Mouse (Mus musculus) heart, adult 2 months (tissue): ENCODE data around the gene Prpf31. TPM values are rescaled to one million over a fixed set of nuclear protein-coding genes. Genes with fewer than 3 reads are reported as not detected.
A peak's percentile ranks its signal among the peaks of the same experiment; 100 is the strongest.

Experiments used
- DNase-seq, 2 experiments: peaks; one replicate each; pipeline ENCODE4 v3.0.0; 2021
- H3K27ac ChIP-seq: fragments of 200-600 bp; 2 replicates; pipeline ENCODE4 v1.8.1; 2022
- H3K27me3 ChIP-seq: fragments of 200-500 bp; 2 replicates; pipeline ENCODE4 v1.6.1; 2012; ENCODE audit warnings: mild to moderate bottlenecking, low read length, inconsistent platforms, mixed read lengths; ENCODE audit not compliant: control insufficient read depth, insufficient read depth
- H3K36me3 ChIP-seq: fragments of 200-500 bp; 2 replicates; pipeline ENCODE4 v1.6.1; 2012; ENCODE audit warnings: low read length, inconsistent platforms; ENCODE audit not compliant: control insufficient read depth, insufficient read depth
- H3K4me1 ChIP-seq: fragments of 200-500 bp; 2 replicates; pipeline ENCODE4 v1.6.1; 2011; ENCODE audit warnings: low read length; ENCODE audit not compliant: control insufficient read depth, insufficient read depth
- H3K4me3 ChIP-seq: fragments of 200-600 bp; 2 replicates; pipeline ENCODE4 v1.8.1; 2022
- H3K79me2 ChIP-seq: fragments of 200-500 bp; replicated peaks from 2 replicates; pipeline ENCODE4 v1.6.1; 2012; ENCODE audit warnings: mild to moderate bottlenecking, inconsistent platforms, low read length, moderate library complexity, mixed read lengths; ENCODE audit not compliant: control insufficient read depth, insufficient read depth
- H3K9ac ChIP-seq: fragments of 200-500 bp; 2 replicates; pipeline ENCODE4 v1.6.1; 2012; ENCODE audit warnings: low read depth, mild to moderate bottlenecking, control low read depth, inconsistent platforms, low read length, mixed read lengths
- CTCF ChIP-seq: fragments of 200-600 bp; IDR thresholded peaks from 2 replicates; pipeline ENCODE4 v1.8.1; 2022; ENCODE audit warnings: antibody characterized with exemption, mild to moderate bottlenecking, moderate library complexity
- EP300 ChIP-seq: fragments of 200-500 bp; IDR thresholded peaks from 2 replicates; pipeline ENCODE4 v1.6.1; 2011; ENCODE audit warnings: low read depth, low read length, control low read depth; ENCODE audit not compliant: insufficient read depth
- POLR2A ChIP-seq: fragments of 200-500 bp; IDR thresholded peaks from 2 replicates; pipeline ENCODE4 v1.6.1; 2011; ENCODE audit warnings: mild to moderate bottlenecking, low read depth, low read length, control low read depth; ENCODE audit not compliant: insufficient read depth
- WGBS: fragments of 180-500 bp; shearing (Covaris S2); methylation state at CpG from one replicate; pipeline ENCODE4 v1.1.7; 2018; 5-methylcytosine and 5-hydroxymethylcytosine counted together
- intact Hi-C: fragments of 180-260 bp; cut with DNase I; formaldehyde crosslinking; loops from one replicate; pipeline ENCODE4 v1.15.1; 2025
- long read RNA-seq: library from polyadenylated mRNA; stranded (forward); transcript quantifications from one replicate; pipeline ENCODE4 v2.0.0, GENCODE M21; 2021
- polyA plus RNA-seq: library from polyadenylated mRNA; depleted of rRNA; stranded (reverse); fragments of >200 nt; gene quantifications from 2 replicates; pipeline ENCODE4 v1.2.3, GENCODE M21; 2012; rRNA removed
- total RNA-seq, 2 experiments: library from RNA; stranded (reverse); gene quantifications; 2 replicates each; pipeline ENCODE4 v1.2.3; 2021

Prpf31 gene
- total RNA-seq: 10 to 100 TPM; 24.1 to 24.4 TPM
- 21.5 and 30.3 TPM in 2 replicates for polyA plus RNA-seq
- long read RNA-seq, transcript Prpf31-205 (3 exons, 827 nt): minor isoform, 6 of 26 reads
- long read RNA-seq, transcript Prpf31-201 (14 exons, 3,144 nt): major isoform, 18 of 26 reads
- long read RNA-seq, partial matches to known transcripts: 1 of 26 reads
- long read RNA-seq, other reads (novel, unspliced or antisense): 1 of 26 reads

GRCm38 (mm10) chr7:3629543-3630477 lies at the start of gene Prpf31, which contains the start of gene Tfpt:
Gene Prpf31 (plus strand): TSS chr7:3629985.
Gene Tfpt (minus strand): TSS chr7:3629929.
- under 1% methylated on average over 47 of the region's 47 CpGs for WGBS
- peaks cover 5% of the 10 kb centered on the region; the same call in 1 of the 2 replicates for H3K4me1 ChIP-seq
- intact Hi-C loops: loop anchor here (1.0 to 10.0 kb wide), 3 partner anchors 13 to 815 kb away; partner anchors contain the start of genes Mboat7, Ndufa3, Rdh13 and Tsen34
- H3K9ac ChIP-seq: peak within 1 kb of the TSS; percentile 66
- H3K27me3 ChIP-seq: no peaks in the 10 kb centered on the region
- 0 out of 2 replicates have a peak, but pooled peaks cover 2% of the 10 kb centered on the region for H3K79me2 ChIP-seq
- H3K4me3 ChIP-seq: peak within 1 kb of the TSS; percentile 90
- H3K36me3 ChIP-seq: no peaks in the 10 kb centered on the region
- peak within 1 kb of the TSS; percentile 95 for H3K27ac ChIP-seq
- DNase-seq: peak; percentile 94 to 95
- TF ChIP-seq CTCF (no peak), EP300 (peak; percentile 66; the same call in 1 of the 2 replicates), POLR2A (peak; percentile 73)

GRCm38 (mm10) chr7:3580029-3580428 lies 49.8 kb upstream of the Prpf31 start:
- TF ChIP-seq POLR2A (no peak), EP300 (no peak), CTCF (no peak)
- Histone ChIP-seq H3K4me1 (no peaks in the 10 kb centered on the region), H3K9ac (no peak overlapping the region), H3K79me2 (no peaks in the 10 kb centered on the region), H3K27ac (no peak overlapping the region), H3K36me3 (no peaks in the 10 kb centered on the region), H3K27me3 (no peaks in the 10 kb centered on the region), H3K4me3 (no peak overlapping the region)
- intact Hi-C loops: no loop called here
- no peak for DNase-seq
- 58% methylated on average over 2 of the region's 2 CpGs for WGBS

GRCm38 (mm10) chr7:3585763-3586162 lies 44.0 kb upstream of the Prpf31 start:
- DNase-seq: no peak
- intact Hi-C loops: no loop called here
- no peaks in the 10 kb centered on the region for H3K4me1 ChIP-seq
- no peaks in the 10 kb centered on the region for H3K79me2 ChIP-seq
- no peak overlapping the region for H3K27ac ChIP-seq
- WGBS: 7% methylated on average over 6 of the region's 6 CpGs
- H3K4me3 ChIP-seq: no peak overlapping the region
- H3K27me3 ChIP-seq: no peaks in the 10 kb centered on the region
- no peak overlapping the region for H3K9ac ChIP-seq
- no peaks in the 10 kb centered on the region for H3K36me3 ChIP-seq
- TF ChIP-seq CTCF (no peak), POLR2A (no peak), EP300 (no peak)

GRCm38 (mm10) chr7:3586255-3586654 lies 43.5 kb upstream of the Prpf31 start:
- Histone ChIP-seq H3K36me3 (no peaks in the 10 kb centered on the region), H3K27me3 (no peaks in the 10 kb centered on the region), H3K9ac (no peak overlapping the region), H3K27ac (no peak overlapping the region), H3K79me2 (no peaks in the 10 kb centered on the region), H3K4me3 (no peak overlapping the region), H3K4me1 (no peaks in the 10 kb centered on the region)
- no peak for DNase-seq
- TF ChIP-seq POLR2A (no peak), CTCF (no peak), EP300 (no peak)
- intact Hi-C loops: no loop called here
- 8% methylated on average over 5 of the region's 5 CpGs for WGBS

GRCm38 (mm10) chr7:3587292-3587691 lies 42.5 kb upstream of the Prpf31 start:
- no peaks in the 10 kb centered on the region for H3K36me3 ChIP-seq
- H3K9ac ChIP-seq: no peak overlapping the region
- no peak for DNase-seq
- 54% methylated on average over 1 of the region's 1 CpGs for WGBS
- H3K4me1 ChIP-seq: no peaks in the 10 kb centered on the region
- H3K27ac ChIP-seq: no peak overlapping the region
- intact Hi-C loops: no loop called here
- no peaks in the 10 kb centered on the region for H3K27me3 ChIP-seq
- H3K79me2 ChIP-seq: no peaks in the 10 kb centered on the region
- TF ChIP-seq CTCF: no peak
- no peak for TF ChIP-seq POLR2A
- no peak for TF ChIP-seq EP300
- no peak overlapping the region for H3K4me3 ChIP-seq

- intact Hi-C loops: no loop called here
- Histone ChIP-seq H3K4me3 (no peak overlapping the region), H3K27me3 (no peaks in the 10 kb centered on the region), H3K36me3 (no peaks in the 10 kb centered on the region), H3K9ac (no peak overlapping the region), H3K79me2 (no peaks in the 10 kb centered on the region), H3K4me1 (no peaks in the 10 kb centered on the region), H3K27ac (no peak overlapping the region)
- WGBS: 56% methylated on average over 3 of the region's 3 CpGs
- no peak for DNase-seq
- TF ChIP-seq POLR2A: no peak
- no peak for TF ChIP-seq EP300
- no peak for TF ChIP-seq CTCF
These were observed 39.2 kb upstream of the Prpf31 start for GRCm38 (mm10) chr7:3590550-3590949.
